Mouse (Mus musculus): ENCODE results near the gene Cdcp1. TPM values are rescaled to one million over a fixed set of nuclear protein-coding genes. Genes with fewer than 3 reads are reported as not detected.

Gene Cdcp1
- polyA plus RNA-seq, 1 experiment from 2014 or later: 0.13 TPM

Other genes starting within 250 kb of the Cdcp1 start
- 5.9 and 6.4 TPM in 2 replicates for gene Tmem42, start 194.7 kb downstream of the Cdcp1 start, polyA plus RNA-seq (2015; fragmentation: Nextera tagmentation; extraction: Ambion mirVana)
- not detected in 2 replicates for gene Tgm4, start 181.3 kb downstream of the Cdcp1 start, polyA plus RNA-seq (2015; fragmentation: Nextera tagmentation; extraction: Ambion mirVana)
- 37.9 and 43.3 TPM in 2 replicates for gene Zdhhc3, start 102.8 kb downstream of the Cdcp1 start, polyA plus RNA-seq (2015; fragmentation: Nextera tagmentation; extraction: Ambion mirVana)
- gene Exosc7, start 102.8 kb downstream of the Cdcp1 start, polyA plus RNA-seq (2015; fragmentation: Nextera tagmentation; extraction: Ambion mirVana): 109 and 118 TPM in 2 replicates
- 0.10 TPM in 1 of 2 replicates, not detected in the other for gene Clec3b, start 65.1 kb downstream of the Cdcp1 start, polyA plus RNA-seq (2015; fragmentation: Nextera tagmentation; extraction: Ambion mirVana)
- 3.4 and 4.1 TPM in 2 replicates for gene Tmem158, start 44.7 kb upstream of the Cdcp1 start, polyA plus RNA-seq (2015; fragmentation: Nextera tagmentation; extraction: Ambion mirVana)
- 607 and 768 TPM in 2 replicates for gene Lars2, start 150.9 kb upstream of the Cdcp1 start, polyA plus RNA-seq (2015; fragmentation: Nextera tagmentation; extraction: Ambion mirVana)

All from liver, embryonic 13.5 days (tissue).